Mouse (Mus musculus): ENCODE measurements around the gene Bhlhe40.

GRCm38 (mm10) chr6:108694965-108695724 lies 34.7 kb downstream of the Bhlhe40 start:
- TF ChIP-seq CTCF (IDR thresholded peaks at IDR 0.05; ENCODE audit: low read depth, low read length) (no peak), GATA1 (IDR thresholded peaks at IDR 0.05; ENCODE audit: borderline replicate concordance, low read length) (no peak), TAL1 (conservative IDR thresholded peaks at IDR 0.05; ENCODE audit: low read depth, low read length) (no peak), POLR2AphosphoS5 (IDR thresholded peaks at IDR 0.05; ENCODE audit: insufficient replicate concordance, low read depth, low read length) (no peak)

Measured in G1E (cell line).